22 mouse cellular contexts compared by ENCODE assay signal in the genomic region with DNA sequence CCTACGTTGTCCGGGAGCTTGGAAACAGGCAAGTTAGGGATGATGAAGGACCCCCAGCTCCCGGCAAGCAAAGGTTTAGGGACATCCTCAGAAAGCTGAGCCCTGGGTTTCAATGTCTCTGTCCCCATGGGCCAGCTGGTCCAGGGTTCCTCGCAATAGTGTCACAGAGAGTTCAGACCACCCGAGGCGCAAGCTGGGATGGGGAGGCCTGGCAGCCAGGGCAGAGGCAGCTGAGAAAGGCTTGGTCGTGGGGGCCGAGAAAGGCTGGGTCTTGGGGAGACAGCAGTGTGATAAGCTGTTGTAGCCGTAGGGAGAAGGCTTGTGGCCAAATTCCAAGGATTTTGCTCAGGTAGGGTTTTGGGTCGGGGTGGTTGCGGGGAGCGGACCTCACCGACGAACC.
DNase-seq lines count a peak whose midpoint lies in the region; ATAC-seq and TF ChIP-seq lines count a peak whose summit lies in the region.
"Had no signal": no experiment of that assay in that cellular context is flagged by ENCODE, and none has a peak within 500 bp of the region (broad histone marks: within the 10 kb centered on the region; RNA-seq: fewer than 3 reads in every experiment).

No protein-coding gene starts in this region.

- H3K4me3 ChIP-seq in heart, embryonic 11.5 days (ENCODE audit: low read depth, low read length), result no peak overlapping the region
- H3K4me3 ChIP-seq in lung, embryonic 14.5 days (ENCODE audit: low read depth, low read length), result no peak overlapping the region
- no peak overlapping the region for H3K4me3 ChIP-seq in intestine, embryonic 15.5 days (replicated peaks)
- H3K4me3 ChIP-seq in stomach, postnatal 0 days (ENCODE audit: low read depth, low read length), result no peak overlapping the region
- H3K4me3 ChIP-seq: embryonic facial prominence, embryonic 15.5 days; hindbrain, embryonic 13.5 days; megakaryocyte, embryonic 14.5 days; neural tube, embryonic 13.5 days had no signal

- no peak for ATAC-seq in heart, embryonic 11.5 days (replicated peaks; ENCODE audit: insufficient number of reproducible peaks, low FRiP score, low TSS enrichment)
- ATAC-seq in lung, embryonic 14.5 days (ENCODE audit: insufficient read depth), result peak; percentile 30
- ATAC-seq in intestine, embryonic 15.5 days, result no peak
- ATAC-seq in stomach, postnatal 0 days (ENCODE audit: low FRiP score, low TSS enrichment), result no peak
- ATAC-seq: activated CD4-positive, CD25-positive, alpha-beta regulatory T cell, adult 4 months; CD4-positive, CD25-positive, alpha-beta regulatory T cell, adult 4 months; forebrain, embryonic 16.5 days; inflammation-experienced regulatory T-cells, adult 6 months had no signal

- peaks cover 29% of the 10 kb centered on the region for H3K27me3 ChIP-seq in heart, embryonic 11.5 days (ENCODE audit: control insufficient read depth, insufficient read depth, low read length)
- no peaks in the 10 kb centered on the region for H3K27me3 ChIP-seq in lung, embryonic 14.5 days (ENCODE audit: insufficient read depth, low read length)
- no peaks in the 10 kb centered on the region for H3K27me3 ChIP-seq in intestine, embryonic 15.5 days (replicated peaks)
- no peaks in the 10 kb centered on the region for H3K27me3 ChIP-seq in stomach, postnatal 0 days (ENCODE audit: control insufficient read depth, insufficient read depth, low read length)
- H3K27me3 ChIP-seq: neural tube, embryonic 13.5 days had no signal

- WGBS in heart, embryonic 11.5 days (ENCODE audit: insufficient replicate concordance), result 33% methylated on average over 14 of the region's 14 CpGs
- 29% methylated on average over 14 of the region's 14 CpGs for WGBS in lung, embryonic 14.5 days
- 54% methylated on average over 14 of the region's 14 CpGs for WGBS in intestine, embryonic 15.5 days
- WGBS in stomach, postnatal 0 days, result 54% methylated on average over 14 of the region's 14 CpGs

- no peak for DNase-seq in heart, adult 8-10 months (ENCODE audit: low spot score)
- peak; percentile 87 for DNase-seq in lung, embryonic 14.5 days
- DNase-seq in lung, postnatal 25 days (ENCODE audit: low spot score), result no peak
- no peak for DNase-seq in stomach, postnatal 0 days (ENCODE audit: low spot score)
- DNase-seq in frontal cortex, adult 2 months (ENCODE audit: extremely low spot score in 1 of 2, low spot score in 1 of 2), result no peak
- DNase-seq: adrenal gland, postnatal 10 days; cerebellum, adult 9-11 months; gastrocnemius, postnatal 36 days; lung, adult 18-20 months; midbrain, embryonic 14.5 days; thymus, postnatal 25 days had no signal

- peaks cover 21% of the 10 kb centered on the region for H3K4me1 ChIP-seq in heart, embryonic 11.5 days (ENCODE audit: control insufficient read depth, insufficient read depth, low read length)
- H3K4me1 ChIP-seq in lung, embryonic 14.5 days (ENCODE audit: insufficient read depth), result peaks cover 26% of the 10 kb centered on the region
- H3K4me1 ChIP-seq in intestine, embryonic 15.5 days (replicated peaks), result peaks cover 20% of the 10 kb centered on the region
- H3K4me1 ChIP-seq in stomach, postnatal 0 days (replicated peaks; ENCODE audit: control insufficient read depth, insufficient read depth), result no peaks in the 10 kb centered on the region; the same call in 1 of the 2 replicates
- H3K4me1 ChIP-seq: hindbrain, embryonic 13.5 days; megakaryocyte, embryonic 14.5 days; neural tube, embryonic 13.5 days had no signal

- no peak overlapping the region for H3K27ac ChIP-seq in heart, embryonic 11.5 days (ENCODE audit: low read depth, low read length)
- peak overlapping the region; percentile 98 for H3K27ac ChIP-seq in lung, embryonic 14.5 days (ENCODE audit: low read depth)
- peak overlapping the region; percentile 94 for H3K27ac ChIP-seq in intestine, embryonic 15.5 days
- peak overlapping the region; percentile 89 for H3K27ac ChIP-seq in stomach, postnatal 0 days (replicated peaks)
- H3K27ac ChIP-seq: hindbrain, embryonic 13.5 days; kidney, postnatal 0 days; neural tube, embryonic 13.5 days had no signal

- H3K9ac ChIP-seq in heart, embryonic 11.5 days (ENCODE audit: low read depth, low read length), result no peak overlapping the region
- H3K9ac ChIP-seq in lung, embryonic 14.5 days, result peak overlapping the region; percentile 11; the same call in 1 of the 2 replicates
- no peak overlapping the region for H3K9ac ChIP-seq in intestine, embryonic 15.5 days
- H3K9ac ChIP-seq in stomach, postnatal 0 days (ENCODE audit: low read length), result 0 out of 2 replicates have a peak overlapping the region, but pooled peaks have one; percentile 1
- H3K9ac ChIP-seq: embryonic facial prominence, embryonic 15.5 days; hindbrain, embryonic 13.5 days; neural tube, embryonic 13.5 days had no signal

- no peak for TF ChIP-seq CTCF in lung, embryonic 14.5 days (IDR thresholded peaks at IDR 0.05; ENCODE audit: low read depth)
- no peak for TF ChIP-seq CTCF in stomach, postnatal 0 days (IDR thresholded peaks at IDR 0.05; ENCODE audit: low read depth)

- H3K36me3 ChIP-seq in heart, embryonic 11.5 days (ENCODE audit: control insufficient read depth, insufficient read depth, low read length), result no peaks in the 10 kb centered on the region
- no peaks in the 10 kb centered on the region for H3K36me3 ChIP-seq in lung, embryonic 14.5 days (ENCODE audit: insufficient read depth)
- no peaks in the 10 kb centered on the region for H3K36me3 ChIP-seq in intestine, embryonic 15.5 days
- H3K36me3 ChIP-seq in stomach, postnatal 0 days (ENCODE audit: control insufficient read depth, insufficient read depth, low read length), result no peaks in the 10 kb centered on the region
- H3K36me3 ChIP-seq: embryonic facial prominence, embryonic 15.5 days; hindbrain, embryonic 13.5 days; neural tube, embryonic 13.5 days had no signal

- no peak for TF ChIP-seq EP300 in stomach, postnatal 0 days (optimal IDR thresholded peaks at IDR 0.05)

- peak overlapping the region; percentile 31; the same call in 1 of the 2 replicates for H3K4me2 ChIP-seq in heart, embryonic 11.5 days
- peak overlapping the region; percentile 37 for H3K4me2 ChIP-seq in lung, embryonic 14.5 days
- peak overlapping the region; percentile 14; the same call in 1 of the 2 replicates for H3K4me2 ChIP-seq in intestine, embryonic 15.5 days (replicated peaks)
- H3K4me2 ChIP-seq in stomach, postnatal 0 days (replicated peaks; ENCODE audit: low read depth), result no peak overlapping the region
- H3K4me2 ChIP-seq: embryonic facial prominence, embryonic 15.5 days; hindbrain, embryonic 13.5 days; neural tube, embryonic 13.5 days had no signal

- no peaks in the 10 kb centered on the region for H3K9me3 ChIP-seq in heart, embryonic 11.5 days (replicated peaks; ENCODE audit: control insufficient read depth, low read length)
- H3K9me3 ChIP-seq in lung, embryonic 14.5 days (ENCODE audit: low read depth, low read length), result no peaks in the 10 kb centered on the region
- no peaks in the 10 kb centered on the region for H3K9me3 ChIP-seq in intestine, embryonic 15.5 days
- no peaks in the 10 kb centered on the region for H3K9me3 ChIP-seq in stomach, postnatal 0 days (ENCODE audit: control insufficient read depth, low read length)
- H3K9me3 ChIP-seq: embryonic facial prominence, embryonic 15.5 days; hindbrain, embryonic 13.5 days; neural tube, embryonic 13.5 days had no signal

Comparison
In these comparisons a context has a peak if more than half of its experiments do, and no peak if none do; other contexts are left out.
1. H3K9ac ChIP-seq: peak in lung, embryonic 14.5 days (single experiment) and stomach, postnatal 0 days (single experiment); none in heart, embryonic 11.5 days (single experiment) and intestine, embryonic 15.5 days (single experiment).